Mouse (Mus musculus) ZHBTc4 (cell line): Measurements from ENCODE around the gene Pros1.
A peak's percentile ranks its signal among the peaks of the same experiment; 100 is the strongest.

ENCODE experiments used
- DNase-seq: peaks from one replicate; pipeline ENCODE4 v3.0.0-alpha.2; 2011; ENCODE audit warnings: low read depth, low spot score

The Pros1 gene

GRCm38 (mm10) chr16:62854191-62855068 lies at the start of gene Pros1:
TSS of gene Pros1 (plus strand) at chr16:62854307.
- peak; percentile 77 for DNase-seq

GRCm38 (mm10) chr16:62804621-62805020 lies 49.5 kb upstream of the Pros1 start:
- no peak for DNase-seq

GRCm38 (mm10) chr16:62807249-62807979 lies 46.7 kb upstream of the Pros1 start:
- DNase-seq, result peak; percentile 21

GRCm38 (mm10) chr16:62810855-62811254 lies 43.3 kb upstream of the Pros1 start:
- DNase-seq, result no peak

DNA sequence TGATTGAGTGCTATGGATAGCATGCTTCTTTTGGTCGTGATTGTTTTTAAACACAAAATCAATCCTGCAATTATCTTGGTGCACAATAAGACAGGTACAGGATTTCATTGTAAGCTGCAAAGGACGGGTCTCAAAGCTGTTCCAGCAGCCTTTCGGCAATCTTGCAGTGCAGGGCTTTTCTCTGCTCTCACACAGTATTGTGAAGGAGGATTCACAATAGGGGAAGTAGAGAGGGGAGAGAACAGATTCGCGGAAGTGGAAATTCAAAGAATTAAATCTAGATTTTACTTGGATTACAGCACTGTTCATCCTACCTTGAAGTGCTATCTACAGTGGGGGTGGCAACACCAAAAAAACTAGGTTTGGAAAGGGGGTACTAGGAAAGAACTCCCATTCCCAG lies 40.3 kb upstream of the Pros1 start:
- no peak for DNase-seq

DNA sequence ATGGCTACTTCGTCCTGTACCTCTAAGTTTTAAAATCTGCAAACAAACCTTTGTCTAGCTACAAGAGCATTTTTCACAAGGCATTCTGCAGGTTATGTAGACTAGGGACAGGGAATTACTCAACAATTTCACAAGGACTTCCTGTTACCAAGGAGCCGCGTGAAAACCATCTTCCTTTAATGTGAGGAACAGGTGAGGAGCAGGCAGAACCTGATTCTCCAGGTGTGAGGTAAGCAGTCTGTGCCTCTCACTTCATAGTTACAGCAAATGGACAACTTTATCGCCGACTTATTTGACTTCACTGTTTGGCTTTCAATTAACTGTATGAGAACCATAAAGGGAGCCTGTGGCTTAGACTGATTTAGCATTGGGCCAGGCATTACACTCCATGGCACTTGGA lies 39.6 kb upstream of the Pros1 start, which contains the start of gene Stx19:
Gene Stx19 (plus strand): TSS at position 186 of the 400 bp plus-strand sequence.
- DNase-seq, result no peak

- no peak for DNase-seq
Observed at GRCm38 (mm10) chr16:62822472-62822871, 31.6 kb upstream of the Pros1 start.

DNA sequence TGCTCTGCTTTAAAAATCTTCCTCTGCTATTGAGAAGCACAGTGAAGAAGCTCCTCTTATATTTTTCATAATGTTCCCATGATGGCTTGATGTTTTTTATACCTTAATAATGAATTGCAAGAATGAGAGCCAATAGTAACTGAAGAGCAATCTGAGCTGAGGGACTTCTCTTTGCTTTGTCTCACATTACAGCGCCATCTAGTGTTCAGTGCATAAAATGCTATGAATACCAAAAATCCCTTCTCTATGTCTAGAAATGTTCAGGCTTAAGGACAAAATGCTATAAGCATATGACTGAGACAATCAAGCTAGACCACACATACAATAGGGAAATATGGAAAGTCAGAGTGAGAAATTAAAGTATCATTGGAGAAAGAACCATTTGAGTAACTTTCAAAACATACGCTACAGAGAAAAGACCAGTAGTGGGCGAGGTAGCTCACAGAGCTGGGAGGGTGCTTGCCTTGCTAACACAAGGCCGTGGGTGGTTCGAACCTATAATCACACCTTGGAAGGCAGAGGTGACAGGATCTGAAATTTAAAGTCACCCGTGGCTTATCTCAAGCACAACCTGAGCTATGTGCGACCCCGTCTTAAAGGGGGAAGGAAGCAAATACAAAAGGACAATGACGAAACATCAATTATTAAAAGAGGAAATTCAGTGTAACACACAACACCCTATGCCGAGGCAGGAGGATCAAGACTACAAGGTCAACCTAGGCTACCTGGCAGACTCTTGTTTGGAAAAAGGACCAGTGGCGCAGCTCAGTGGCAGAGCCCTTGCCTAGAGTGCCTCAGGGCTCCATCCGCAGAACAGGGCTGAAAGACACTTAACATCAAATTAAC lies 27.7 kb upstream of the Pros1 start:
- peak; percentile 59 for DNase-seq

DNA sequence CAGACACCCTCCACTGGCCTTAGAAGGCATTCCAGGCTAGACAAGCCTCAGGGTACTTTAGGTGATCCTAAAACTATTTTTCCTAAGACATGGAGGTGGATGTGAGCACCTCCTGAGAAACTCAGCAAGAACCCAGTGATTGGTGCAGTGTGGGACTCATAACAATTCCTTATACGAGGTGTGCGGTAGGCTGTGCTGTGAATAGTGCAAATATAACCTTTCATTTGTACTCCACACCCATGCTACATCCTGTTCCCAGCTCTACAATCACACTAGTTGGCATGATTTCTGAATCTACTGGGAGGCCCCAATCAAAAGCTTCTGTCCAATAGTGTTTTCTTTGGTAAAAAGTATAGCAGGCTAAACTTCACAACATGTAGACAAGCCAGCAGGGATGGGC lies 22.1 kb upstream of the Pros1 start:
- DNase-seq, result no peak

GRCm38 (mm10) chr16:62832481-62832880 lies 21.6 kb upstream of the Pros1 start:
- DNase-seq, result peak; percentile 82

- DNase-seq, result no peak
Observed at GRCm38 (mm10) chr16:62834016-62834735, 19.9 kb upstream of the Pros1 start.

DNA sequence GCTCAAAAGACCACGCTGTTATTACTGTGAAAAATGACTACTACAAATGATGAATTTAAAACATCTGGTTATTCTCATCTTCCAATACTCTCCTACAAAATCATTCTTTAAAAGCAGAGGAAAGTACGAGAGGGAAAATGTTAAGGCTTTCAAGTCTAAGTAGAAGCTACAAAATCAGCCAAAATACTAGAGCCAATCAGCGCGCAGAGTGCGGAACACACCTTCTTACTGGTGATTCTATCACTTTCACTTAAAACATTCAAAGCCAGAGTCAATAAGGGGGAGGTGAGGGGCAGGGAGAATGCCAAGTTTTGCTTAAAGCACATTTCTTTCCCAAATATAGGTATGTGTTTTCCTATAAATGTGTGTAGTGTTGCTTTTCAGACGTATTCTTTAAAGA lies 8.8 kb upstream of the Pros1 start:
- DNase-seq, result no peak

GRCm38 (mm10) chr16:62846498-62847312 lies 7.4 kb upstream of the Pros1 start, which contains the start of gene Arl13b:
TSS of gene Arl13b (minus strand) at chr16:62847040.
- DNase-seq, result peak; percentile 98

- peak; percentile 66 for DNase-seq
Observed at GRCm38 (mm10) chr16:62852464-62853252, 1.4 kb upstream of the Pros1 start.

DNA sequence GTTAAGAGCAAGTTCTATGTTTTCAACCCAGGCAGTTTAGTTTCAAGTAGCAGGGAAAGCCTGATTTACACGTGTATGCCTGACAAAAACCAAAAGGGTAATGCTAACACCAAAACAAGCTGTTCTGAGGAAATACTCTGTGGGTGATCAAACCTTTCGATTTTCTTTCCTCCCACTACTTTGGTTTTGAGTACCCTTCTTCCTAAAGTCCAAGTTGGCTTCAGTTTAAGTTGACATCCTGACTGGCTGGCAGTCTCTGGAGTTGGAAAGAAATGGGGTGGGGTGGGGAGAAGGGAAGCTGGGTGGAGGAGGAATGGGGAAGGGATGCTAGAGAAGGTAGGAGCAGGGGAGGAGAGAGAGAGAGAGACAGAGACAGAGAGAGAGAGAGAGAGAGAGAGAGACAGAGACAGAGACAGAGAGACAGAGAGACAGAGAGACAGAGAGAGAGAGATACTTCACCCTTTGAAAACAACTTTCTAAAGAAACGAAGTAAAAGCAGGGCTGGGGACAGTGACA lies 438 bp upstream of the Pros1 start:
- no peak for DNase-seq

GRCm38 (mm10) chr16:62855385-62855784 lies 1.3 kb downstream of the Pros1 start:
- peak; percentile 32 for DNase-seq

DNA sequence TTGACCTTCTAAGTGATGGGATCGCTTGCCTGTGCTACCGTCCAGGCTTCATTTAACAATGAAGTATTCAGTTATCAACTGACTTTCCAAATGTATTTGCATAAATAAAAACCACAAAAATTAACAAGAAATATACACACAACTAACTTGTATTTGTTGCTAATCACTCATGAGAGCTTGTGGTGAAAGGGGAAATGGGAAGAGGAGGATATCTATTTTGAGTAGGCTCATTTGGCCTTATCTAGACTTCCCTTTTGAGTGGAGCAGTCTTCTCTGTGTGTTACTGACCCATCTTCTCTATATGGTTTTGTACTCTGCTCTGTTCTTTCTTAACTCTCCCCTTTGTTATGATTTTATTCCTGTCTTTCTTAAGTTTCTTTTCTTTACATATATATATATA lies 2.2 kb downstream of the Pros1 start:
- no peak for DNase-seq

- no peak for DNase-seq
Observed at GRCm38 (mm10) chr16:62857498-62857897, 3.4 kb downstream of the Pros1 start.

DNA sequence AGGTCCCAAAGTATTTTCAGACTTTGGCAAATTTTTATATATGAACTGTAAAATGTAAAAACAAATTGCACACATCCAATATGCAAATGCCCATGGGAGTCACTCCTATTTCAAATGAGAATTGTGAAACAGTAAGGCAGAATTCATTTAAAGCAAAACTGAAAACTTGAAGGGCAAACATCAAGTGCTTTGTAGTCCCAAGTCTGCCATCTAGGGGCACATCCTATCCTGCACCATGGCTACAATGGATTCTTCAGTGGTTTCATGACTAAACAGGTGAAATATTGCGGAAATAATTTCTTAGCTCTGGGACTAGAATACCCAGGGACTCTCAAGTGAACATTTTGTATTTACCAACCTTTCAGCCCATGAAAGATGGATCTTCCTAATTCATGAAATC lies 3.9 kb downstream of the Pros1 start:
- no peak for DNase-seq
